Mouse (Mus musculus) left cerebral cortex, adult 11 months (tissue): ENCODE measurements around the gene Ambra1.

Source experiments
- DNase-seq: peaks from one replicate; pipeline ENCODE4 v3.0.0; 2022; ENCODE audit warnings: low spot score

The Ambra1 gene

GRCm38 (mm10) chr2:91871225-91871624, 141.3 kb downstream of the Ambra1 start:
- DNase-seq = no peak

GRCm38 (mm10) chr2:91872658-91873057, 142.7 kb downstream of the Ambra1 start:
- no peak for DNase-seq

GRCm38 (mm10) chr2:91876000-91876805, 146.3 kb downstream of the Ambra1 start:
- DNase-seq = no peak

- DNase-seq = no peak
Observed at GRCm38 (mm10) chr2:91876806-91877140, 146.8 kb downstream of the Ambra1 start.

- DNase-seq = peak; percentile 23
Observed at GRCm38 (mm10) chr2:91878387-91879180, 148.7 kb downstream of the Ambra1 start.

GRCm38 (mm10) chr2:91883961-91884360, 154.0 kb downstream of the Ambra1 start:
- no peak for DNase-seq

GRCm38 (mm10) chr2:91884616-91885015, 154.7 kb downstream of the Ambra1 start:
- no peak for DNase-seq

- no peak for DNase-seq
Observed at GRCm38 (mm10) chr2:91894716-91895115, 164.8 kb downstream of the Ambra1 start.

- no peak for DNase-seq
Observed at GRCm38 (mm10) chr2:91895401-91895800, 165.5 kb downstream of the Ambra1 start.

GRCm38 (mm10) chr2:91897968-91898367, 168.0 kb downstream of the Ambra1 start:
- no peak for DNase-seq

- DNase-seq = no peak
Observed at GRCm38 (mm10) chr2:91899141-91899540, 169.2 kb downstream of the Ambra1 start.

GRCm38 (mm10) chr2:91900431-91900830, 170.5 kb downstream of the Ambra1 start:
- DNase-seq = no peak

GRCm38 (mm10) chr2:91902336-91902735, 172.4 kb downstream of the Ambra1 start:
- no peak for DNase-seq

- DNase-seq = no peak
Observed at GRCm38 (mm10) chr2:91903171-91903925, 173.4 kb downstream of the Ambra1 start.

- no peak for DNase-seq
Observed at GRCm38 (mm10) chr2:91904618-91905307, 174.8 kb downstream of the Ambra1 start.

- no peak for DNase-seq
Observed at GRCm38 (mm10) chr2:91906141-91906540, 176.2 kb downstream of the Ambra1 start.

- no peak for DNase-seq
Observed at GRCm38 (mm10) chr2:91912616-91913015, 182.7 kb downstream of the Ambra1 start.

- no peak for DNase-seq
Observed at GRCm38 (mm10) chr2:91913328-91914110, 183.6 kb downstream of the Ambra1 start.

- DNase-seq = no peak
Observed at GRCm38 (mm10) chr2:91916346-91916977, 186.5 kb downstream of the Ambra1 start.

GRCm38 (mm10) chr2:91917096-91917495, 187.2 kb downstream of the Ambra1 start:
- DNase-seq = no peak

GRCm38 (mm10) chr2:91920130-91920529, 190.2 kb downstream of the Ambra1 start:
- no peak for DNase-seq
